ENCODE assay signal across 8 mouse cellular contexts in the genomic region with DNA sequence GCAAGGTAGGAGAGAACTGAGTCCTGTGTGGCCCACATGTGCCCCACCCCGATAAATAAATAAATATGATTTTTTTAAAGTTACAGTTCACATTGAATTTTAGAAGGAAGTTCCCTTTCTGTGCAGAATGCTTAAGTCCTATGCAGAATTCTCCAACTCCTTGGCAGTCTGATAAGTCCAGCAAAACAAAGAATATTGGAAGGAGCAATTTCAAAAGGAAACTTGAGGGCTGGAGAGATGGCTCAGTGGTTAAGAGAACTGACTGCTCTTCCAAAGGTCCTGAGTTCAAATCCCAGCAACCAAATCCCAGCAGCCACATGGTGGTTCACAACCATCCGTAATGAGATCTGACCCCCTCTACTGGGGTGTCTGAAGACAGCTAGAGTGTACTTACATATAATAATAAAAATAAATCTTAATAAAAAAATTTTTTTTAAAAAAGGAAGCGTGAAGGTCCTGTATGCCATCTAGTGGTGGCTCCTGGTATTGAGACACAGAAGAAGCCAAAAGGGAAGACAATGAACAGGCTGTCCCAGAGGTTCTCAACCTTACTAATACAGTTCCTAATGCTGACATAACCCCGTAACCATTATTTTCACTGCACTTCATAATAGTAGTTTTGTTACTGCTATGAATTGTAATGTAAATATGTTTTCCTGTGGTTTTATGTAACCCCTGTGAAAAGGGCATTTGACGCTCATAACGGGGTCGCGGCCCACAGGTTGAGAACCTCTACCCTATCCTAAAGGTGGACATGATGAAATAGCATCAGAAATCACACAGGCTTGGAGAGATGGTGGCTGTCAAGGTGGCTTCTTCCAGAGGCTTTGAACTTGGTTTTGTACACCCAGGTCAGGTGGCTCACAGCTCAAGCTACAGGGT. TPM values are rescaled to one million over a fixed set of nuclear protein-coding genes. Genes with fewer than 3 reads are reported as not detected.
DNase-seq lines count a peak whose midpoint lies in the region; ATAC-seq and TF ChIP-seq lines count a peak whose summit lies in the region.

No protein-coding gene starts in this region.

- H3K4me3 ChIP-seq in heart, adult 2 months: no peak overlapping the region
- H3K4me3 ChIP-seq in heart, embryonic 10.5 days: no peak overlapping the region
- no peak overlapping the region for H3K4me3 ChIP-seq in midbrain, embryonic 11.5 days (ENCODE audit: low read depth, low read length)
- no peak overlapping the region for H3K4me3 ChIP-seq in midbrain, embryonic 10.5 days
- H3K4me3 ChIP-seq in MEL (ENCODE audit: control insufficient read depth in 1 of 2, insufficient read depth in 1 of 2, low read depth in 2 of 2, low read length in 2 of 2): no peak overlapping the region
- no peak overlapping the region for H3K4me3 ChIP-seq in embryonic facial prominence, embryonic 14.5 days (ENCODE audit: low read depth, low read length)

- no peak overlapping the region for H3K4me2 ChIP-seq in midbrain, embryonic 11.5 days
- H3K4me2 ChIP-seq in embryonic facial prominence, embryonic 14.5 days (ENCODE audit: low read depth, low read length): no peak overlapping the region

- ATAC-seq in midbrain, embryonic 11.5 days (ENCODE audit: low FRiP score): no peak
- ATAC-seq in embryonic facial prominence, embryonic 14.5 days (ENCODE audit: low read depth): no peak

- TF ChIP-seq POLR2A in heart, adult 2 months (IDR thresholded peaks at IDR 0.05; ENCODE audit: insufficient read depth, low read depth, low read length): no peak
- TF ChIP-seq POLR2A in MEL (IDR thresholded peaks at IDR 0.05; ENCODE audit: control insufficient read depth in 1 of 2, insufficient read depth in 1 of 2, low read depth in 1 of 2, low read length in 2 of 2, poor library complexity in 1 of 2): no peak

- peak; percentile 85 for TF ChIP-seq RAD21 in MEL (IDR thresholded peaks at IDR 0.05; ENCODE audit: low read depth, low read length)

- intact Hi-C loops in heart, adult 2 months (cut with DNase I): loop anchor here (1.0 kb wide), 1 partner anchor 37 kb away; no protein-coding TSS in a partner anchor

- no peak for TF ChIP-seq EP300 in heart, adult 2 months (IDR thresholded peaks at IDR 0.05; ENCODE audit: insufficient read depth, low read depth, low read length)
- no peak for TF ChIP-seq EP300 in MEL (IDR thresholded peaks at IDR 0.05; ENCODE audit: low read depth in 1 of 2, low read length in 2 of 2)

- H3K9me3 ChIP-seq in heart, embryonic 10.5 days: no peaks in the 10 kb centered on the region
- no peaks in the 10 kb centered on the region for H3K9me3 ChIP-seq in midbrain, embryonic 11.5 days (ENCODE audit: control insufficient read depth, low read length)
- no peaks in the 10 kb centered on the region for H3K9me3 ChIP-seq in midbrain, embryonic 10.5 days (replicated peaks)
- no peaks in the 10 kb centered on the region for H3K9me3 ChIP-seq in MEL (replicated peaks; ENCODE audit: insufficient read depth, low read length)
- H3K9me3 ChIP-seq in embryonic facial prominence, embryonic 14.5 days (ENCODE audit: control insufficient read depth, low read length): no peaks in the 10 kb centered on the region

- H3K79me2 ChIP-seq in heart, adult 2 months (replicated peaks; ENCODE audit: control insufficient read depth, insufficient read depth, low read length): no peaks in the 10 kb centered on the region
- H3K79me2 ChIP-seq in MEL (ENCODE audit: control insufficient read depth, insufficient read depth, low read length, poor library complexity): no peaks in the 10 kb centered on the region

- H3K4me1 ChIP-seq in heart, adult 2 months (ENCODE audit: control insufficient read depth, insufficient read depth, low read length): no peaks in the 10 kb centered on the region
- no peaks in the 10 kb centered on the region for H3K4me1 ChIP-seq in heart, embryonic 10.5 days
- H3K4me1 ChIP-seq in midbrain, embryonic 11.5 days (ENCODE audit: control insufficient read depth, insufficient read depth, low read length): no peaks in the 10 kb centered on the region; the same call in 1 of the 2 replicates
- H3K4me1 ChIP-seq in midbrain, embryonic 10.5 days: peaks cover 6% of the 10 kb centered on the region; the same call in 1 of the 2 replicates
- H3K4me1 ChIP-seq in MEL (ENCODE audit: control insufficient read depth in 1 of 2, insufficient read depth in 2 of 2, low read length in 2 of 2): no peaks in the 10 kb centered on the region
- no peaks in the 10 kb centered on the region for H3K4me1 ChIP-seq in embryonic facial prominence, embryonic 14.5 days (ENCODE audit: control insufficient read depth, insufficient read depth, low read length)

- no peak overlapping the region for H3K27ac ChIP-seq in heart, adult 2 months
- H3K27ac ChIP-seq in heart, embryonic 10.5 days: no peak overlapping the region
- H3K27ac ChIP-seq in midbrain, embryonic 11.5 days (ENCODE audit: low read depth, low read length): no peak overlapping the region
- H3K27ac ChIP-seq in midbrain, embryonic 10.5 days (replicated peaks): no peak overlapping the region
- no peak overlapping the region for H3K27ac ChIP-seq in MEL (ENCODE audit: control insufficient read depth, low read depth, low read length)
- H3K27ac ChIP-seq in embryonic facial prominence, embryonic 14.5 days (replicated peaks; ENCODE audit: low read depth, low read length): no peak overlapping the region

- H3K9ac ChIP-seq in heart, adult 2 months (ENCODE audit: low read depth, low read length): no peak overlapping the region
- H3K9ac ChIP-seq in midbrain, embryonic 11.5 days (ENCODE audit: low read length): no peak overlapping the region
- H3K9ac ChIP-seq in MEL (ENCODE audit: control insufficient read depth, low read depth, low read length, poor library complexity, severe bottlenecking): no peak overlapping the region
- no peak overlapping the region for H3K9ac ChIP-seq in embryonic facial prominence, embryonic 14.5 days (ENCODE audit: low read depth, low read length)

- H3K36me3 ChIP-seq in heart, adult 2 months (ENCODE audit: control insufficient read depth, insufficient read depth, low read length): no peaks in the 10 kb centered on the region
- peaks cover 14% of the 10 kb centered on the region for H3K36me3 ChIP-seq in heart, embryonic 10.5 days
- H3K36me3 ChIP-seq in midbrain, embryonic 11.5 days (ENCODE audit: control insufficient read depth, insufficient read depth, low read length): peaks cover 6% of the 10 kb centered on the region; the same call in 1 of the 2 replicates
- H3K36me3 ChIP-seq in midbrain, embryonic 10.5 days: peaks cover 23% of the 10 kb centered on the region
- no peaks in the 10 kb centered on the region for H3K36me3 ChIP-seq in MEL (ENCODE audit: control insufficient read depth in 1 of 2, insufficient read depth in 2 of 2, low read length in 2 of 2)
- H3K36me3 ChIP-seq in embryonic facial prominence, embryonic 14.5 days (ENCODE audit: control insufficient read depth, insufficient read depth, low read length): peaks cover 19% of the 10 kb centered on the region; the same call in 1 of the 2 replicates

- TF ChIP-seq CTCF in heart, adult 2 months (IDR thresholded peaks at IDR 0.05): peak; percentile 98; the same call in 1 of the 2 replicates
- peak; percentile 47 to 75 (median 69) for TF ChIP-seq CTCF in MEL (IDR thresholded peaks at IDR 0.05 in 2 of 3, conservative IDR thresholded peaks at IDR 0.05 in 1 of 3; ENCODE audit: control insufficient read depth in 1 of 3, insufficient read depth in 1 of 3, low read depth in 2 of 3, low read length in 3 of 3, poor library complexity in 1 of 3, severe bottlenecking in 1 of 3)

- 60% methylated on average over 8 of the region's 8 CpGs for WGBS in heart, adult 2 months
- WGBS in heart, embryonic 10.5 days: 71% methylated on average over 8 of the region's 8 CpGs
- 79% methylated on average over 8 of the region's 8 CpGs for WGBS in midbrain, embryonic 11.5 days
- WGBS in midbrain, embryonic 10.5 days: 77% methylated on average over 8 of the region's 8 CpGs
- WGBS in embryonic facial prominence, embryonic 14.5 days: 67% methylated on average over 8 of the region's 8 CpGs

- no peak for DNase-seq in heart, adult 2 months
- no peak for DNase-seq in heart, embryonic 10.5 days (ENCODE audit: low spot score)
- DNase-seq in midbrain, embryonic 11.5 days (ENCODE audit: low spot score, missing footprints): peak; percentile 87
- DNase-seq in midbrain, embryonic 10.5 days (ENCODE audit: low spot score): no peak
- DNase-seq in MEL (ENCODE audit: low read depth, low spot score): peak; percentile 73
- DNase-seq in embryonic facial prominence, embryonic 14.5 days (ENCODE audit: low spot score): peak; percentile 47
- peak; percentile 77 for DNase-seq in retina, embryonic 14.5 days (ENCODE audit: low spot score)
- DNase-seq in layer of hippocampus, adult 9-10 months (ENCODE audit: low spot score): no peak

- H3K27me3 ChIP-seq in heart, adult 2 months (ENCODE audit: control insufficient read depth, insufficient read depth, low read length): no peaks in the 10 kb centered on the region
- H3K27me3 ChIP-seq in heart, embryonic 10.5 days (ENCODE audit: insufficient read depth, poor library complexity, severe bottlenecking): peaks cover 12% of the 10 kb centered on the region; the same call in 1 of the 2 replicates
- H3K27me3 ChIP-seq in midbrain, embryonic 11.5 days (ENCODE audit: control insufficient read depth, insufficient read depth, low read length): no peaks in the 10 kb centered on the region
- H3K27me3 ChIP-seq in midbrain, embryonic 10.5 days (ENCODE audit: low read depth, poor library complexity, severe bottlenecking): no peaks in the 10 kb centered on the region
- peaks cover 4 to 8% of the 10 kb centered on the region in 2 experiments; a peak in 2 of 4 replicates for H3K27me3 ChIP-seq in MEL (ENCODE audit: control insufficient read depth in 1 of 2, insufficient read depth in 2 of 2, low read length in 2 of 2)
- no peaks in the 10 kb centered on the region for H3K27me3 ChIP-seq in embryonic facial prominence, embryonic 14.5 days (replicated peaks; ENCODE audit: control insufficient read depth, insufficient read depth, low read length)

TF ChIP-seq in MEL, 35 proteins besides CTCF, POLR2A, EP300 and RAD21 (continues in another document):
- TF ChIP-seq TBP (IDR thresholded peaks at IDR 0.05; ENCODE audit: low read depth, low read length) (peak; percentile 86), CHD1 (IDR thresholded peaks at IDR 0.05; ENCODE audit: low read depth, low read length) (no peak), ELF1 (IDR thresholded peaks at IDR 0.05; ENCODE audit: low read depth, low read length) (no peak), HCFC1 (IDR thresholded peaks at IDR 0.05; ENCODE audit: low read depth, low read length) (no peak)

RNA-seq across cellular contexts. Expression of a gene that starts 25.4 kb away (rescaled TPM):
- 10 to 100 TPM; 61.9 to 87.4 TPM for total RNA-seq in heart, adult 2 months (2021)
- 44.5 and 55.4 TPM in 2 replicates for polyA plus RNA-seq in heart, adult 2 months (2012; rRNA removed)
- 16.3 and 33.5 TPM in 2 replicates for polyA plus RNA-seq in heart, embryonic 10.5 days (2016; fragmentation: Nextera tagmentation; extraction: Ambion mirVana)
- polyA plus RNA-seq in midbrain, embryonic 11.5 days (2014; fragmentation: Nextera tagmentation; extraction: Ambion mirVana): 133 and 162 TPM in 2 replicates
- polyA plus RNA-seq in midbrain, embryonic 10.5 days (2016; fragmentation: Nextera tagmentation; extraction: Ambion mirVana): 91.5 and 129 TPM in 2 replicates
- 3.4 and 3.9 TPM in 2 replicates for total RNA-seq in MEL (2012; rRNA removed)
- 1 to 10 TPM in 1 of 2 experiments, not detected in 1; 5.4 TPM for polyA plus RNA-seq in MEL (2012; ENCODE audit: insufficient read depth in 1 of 2, insufficient read length in 2 of 2, low read depth in 1 of 2, low replicate concordance in 2 of 2, missing spikeins in 1 of 2)
- polyA plus RNA-seq in embryonic facial prominence, embryonic 14.5 days (2014; fragmentation: Nextera tagmentation; extraction: Ambion mirVana): 36.3 and 46.6 TPM in 2 replicates

Comparison
In these comparisons a context has a peak if more than half of its experiments do, and no peak if none do; other contexts are left out.
1. DNase-seq: peak in midbrain, embryonic 11.5 days (single experiment), MEL (single experiment), embryonic facial prominence, embryonic 14.5 days (single experiment) and retina, embryonic 14.5 days (single experiment); none in heart, adult 2 months (0 of 2), heart, embryonic 10.5 days (single experiment), midbrain, embryonic 10.5 days (single experiment) and layer of hippocampus, adult 9-10 months (single experiment).